Mouse (Mus musculus) ES-E14 (cell line): ENCODE measurements around the gene Cry2.

Source experiments
- CHD2 ChIP-seq: IDR thresholded peaks from 2 replicates; pipeline ENCODE4 v1.6.1; 2014; ENCODE audit warnings: mild to moderate bottlenecking, low read depth, low read length, inconsistent platforms
- MAFK ChIP-seq: IDR thresholded peaks from 2 replicates; pipeline ENCODE4 v1.6.1; 2014; ENCODE audit warnings: mild to moderate bottlenecking, low read depth, low read length, inconsistent platforms; ENCODE audit not compliant: insufficient read depth
- ZC3H11A ChIP-seq: IDR thresholded peaks from 2 replicates; pipeline ENCODE4 v1.6.1; 2012; ENCODE audit warnings: low read depth, mild to moderate bottlenecking, inconsistent platforms, low read length, borderline replicate concordance
- ZNF384 ChIP-seq: IDR thresholded peaks from 2 replicates; pipeline ENCODE4 v1.6.1; 2012; ENCODE audit warnings: low read depth, low read length, inconsistent platforms

- TF ChIP-seq CHD2: no peak
- TF ChIP-seq ZNF384: no peak
- no peak for TF ChIP-seq ZC3H11A
- TF ChIP-seq MAFK: no peak
Measured at GRCm38 (mm10) chr2:92430723-92431541, 2.9 kb downstream of the Cry2 start.
